ENCODE assay signal across 5 mouse cellular contexts in the genomic region with DNA sequence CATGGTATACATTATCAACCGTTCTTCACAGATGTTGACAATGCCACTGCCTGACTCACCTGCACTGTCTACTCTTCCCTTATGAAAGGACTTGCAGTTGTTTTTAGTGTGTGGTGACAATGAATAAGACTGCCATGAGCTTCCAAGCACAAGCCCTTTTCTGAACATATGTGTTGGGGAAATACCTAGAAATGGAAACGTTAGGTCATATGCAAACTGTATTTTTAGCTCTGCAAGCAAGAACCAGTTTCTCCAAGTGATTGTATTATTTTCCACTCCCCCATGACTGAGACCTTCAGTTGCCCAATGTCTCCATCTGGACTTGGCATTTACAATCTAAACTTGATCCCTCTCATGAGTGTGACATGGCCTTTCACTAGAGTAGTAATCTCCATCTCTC.
"Had no signal": no experiment of that assay in that cellular context is flagged by ENCODE, and none has a peak within 500 bp of the region (broad histone marks: within the 10 kb centered on the region; RNA-seq: fewer than 3 reads in every experiment).

No protein-coding gene starts in this region.

- DNase-seq: kidney, postnatal 10 days; kidney, postnatal 4 days; left cerebral cortex, postnatal 4 days; lung, adult 18-20 months; right cerebral cortex, postnatal 14 days had no signal
